Mouse (Mus musculus) intestine, embryonic 15.5 days (tissue): ENCODE results near the gene Josd1. TPM values are rescaled to one million over a fixed set of nuclear protein-coding genes. Genes with fewer than 3 reads are reported as not detected.

ENCODE experiments used
- ATAC-seq: fragments of 200-750 bp; cut with Nextera tagmentation; 2 replicates; pipeline ENCODE4 v1.8.0; 2017; ENCODE audit warnings: moderate TSS enrichment, moderate library complexity
- H3K27ac ChIP-seq: fragments of 300-500 bp; sonication (generic); 2 replicates; pipeline ENCODE4 v1.5.1; 2015; ENCODE audit warnings: mild to moderate bottlenecking, inconsistent platforms
- H3K27me3 ChIP-seq: fragments of 300-500 bp; sonication (generic); replicated peaks from 2 replicates; pipeline ENCODE4 v1.6.1; 2015; ENCODE audit warnings: inconsistent platforms
- H3K36me3 ChIP-seq: fragments of 300-500 bp; sonication (generic); 2 replicates; pipeline ENCODE4 v1.6.1; 2015; ENCODE audit warnings: inconsistent platforms
- H3K4me1 ChIP-seq: fragments of 300-500 bp; sonication (generic); replicated peaks from 2 replicates; pipeline ENCODE4 v1.6.1; 2015; ENCODE audit warnings: inconsistent platforms
- H3K4me2 ChIP-seq: fragments of 300-500 bp; sonication (generic); replicated peaks from 2 replicates; pipeline ENCODE4 v1.6.1; 2015; ENCODE audit warnings: mild to moderate bottlenecking, inconsistent platforms
- H3K4me3 ChIP-seq: fragments of 300-500 bp; sonication (generic); replicated peaks from 2 replicates; pipeline ENCODE4 v1.5.1; 2015; ENCODE audit warnings: inconsistent platforms
- H3K9ac ChIP-seq: fragments of 300-500 bp; sonication (generic); 2 replicates; pipeline ENCODE4 v1.6.1; 2015; ENCODE audit warnings: inconsistent platforms
- H3K9me3 ChIP-seq: fragments of 300-500 bp; sonication (generic); 2 replicates; pipeline ENCODE4 v1.6.1; 2016; ENCODE audit warnings: inconsistent platforms
- WGBS: fragments of 180-500 bp; shearing (Covaris S2); methylation state at CpG from one replicate; pipeline ENCODE4 v1.1.7; 2015; 5-methylcytosine and 5-hydroxymethylcytosine counted together
- polyA plus RNA-seq: library from polyadenylated mRNA; unstranded; fragments of >200 nt; fragmentation: Nextera tagmentation; extraction: Ambion mirVana; gene quantifications from 2 replicates; pipeline ENCODE4 v1.2.1, GENCODE M21; 2015

Gene Josd1
- 18.7 and 19.4 TPM in 2 replicates for polyA plus RNA-seq

DNA sequence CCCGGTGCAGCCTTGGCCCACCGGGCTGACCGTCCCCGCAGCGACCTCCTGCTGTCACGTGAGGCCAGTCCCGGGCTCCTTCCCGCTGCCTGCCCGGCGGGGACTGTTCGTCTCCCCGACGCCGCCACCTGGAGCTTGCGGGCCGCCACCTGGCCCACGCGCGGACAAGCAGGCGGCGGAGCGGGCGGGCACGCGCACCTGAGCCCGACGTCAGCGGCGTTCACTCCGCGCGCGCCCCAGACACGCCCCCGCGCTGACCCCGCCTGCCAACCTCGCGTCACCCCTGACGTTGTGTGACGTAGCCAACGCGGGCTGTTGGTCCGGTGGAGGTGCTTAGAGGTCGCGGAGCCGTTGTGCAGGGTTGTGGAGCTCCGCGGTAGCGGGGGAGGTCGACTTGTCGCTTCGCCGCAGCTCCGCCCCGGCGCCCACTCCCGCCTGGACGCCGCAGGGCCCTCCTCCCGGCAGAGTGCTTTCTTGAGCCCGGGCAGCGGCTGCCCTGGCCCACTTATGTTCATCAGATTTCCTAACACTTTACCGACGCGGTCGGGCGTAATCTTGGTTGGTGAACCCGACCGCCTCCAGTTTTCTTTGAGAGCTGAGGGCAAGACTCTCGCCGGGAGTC is at the start of gene Josd1:
Gene Josd1, minus strand, starts transcription at position 274 of the 622 bp plus-strand sequence.
- Histone ChIP-seq H3K27ac (peak within 1 kb of the TSS; percentile 96), H3K4me2 (peak within 1 kb of the TSS; percentile 75), H3K9ac (peak within 1 kb of the TSS; percentile 91), H3K36me3 (no peaks in the 10 kb centered on the region), H3K27me3 (no peaks in the 10 kb centered on the region), H3K9me3 (no peaks in the 10 kb centered on the region), H3K4me1 (peaks cover 52% of the 10 kb centered on the region), H3K4me3 (peak within 1 kb of the TSS; percentile 96)
- under 1% methylated on average over 72 of the region's 72 CpGs for WGBS
- ATAC-seq = peak; percentile 79

- Histone ChIP-seq H3K36me3 (peaks cover 42% of the 10 kb centered on the region), H3K4me2 (no peak overlapping the region)
- 86% methylated on average over 8 of the region's 8 CpGs for WGBS
Measured at GRCm38 (mm10) chr15:79734311-79734710, 46.6 kb upstream of the Josd1 start.

DNA sequence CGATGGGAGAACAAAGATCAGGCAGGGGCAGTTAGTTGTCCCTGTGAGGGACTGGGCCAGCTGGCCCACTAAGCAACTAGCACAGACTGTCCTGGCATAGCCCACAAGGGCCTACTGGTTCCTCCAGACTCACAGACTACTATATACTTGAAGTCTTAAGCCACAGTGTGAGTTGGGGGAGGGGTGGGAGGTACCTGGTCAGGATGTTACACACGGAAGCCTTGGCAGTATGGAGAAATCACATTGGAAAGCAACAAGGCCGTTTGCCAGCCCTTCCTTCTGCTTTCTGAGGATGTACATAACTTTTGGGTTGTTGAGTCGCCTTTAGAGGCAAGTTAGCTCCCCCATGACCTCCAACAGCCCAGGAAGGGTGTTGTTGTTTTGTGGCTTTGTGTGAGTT is 45.9 kb upstream of the Josd1 start:
- WGBS = 75% methylated on average over 4 of the region's 4 CpGs
- Histone ChIP-seq H3K27ac (no peak overlapping the region), H3K9ac (no peak overlapping the region), H3K27me3 (no peaks in the 10 kb centered on the region), H3K4me1 (peaks cover 3% of the 10 kb centered on the region; the same call in 1 of the 2 replicates), H3K36me3 (peaks cover 39% of the 10 kb centered on the region), H3K4me3 (no peak overlapping the region), H3K9me3 (no peaks in the 10 kb centered on the region), H3K4me2 (no peak overlapping the region)
- no peak for ATAC-seq

More at GRCm38 (mm10) chr15:79734311-79734710, 46.6 kb upstream of the Josd1 start:
- Histone ChIP-seq H3K4me1 (peaks cover 5% of the 10 kb centered on the region; the same call in 1 of the 2 replicates), H3K9me3 (no peaks in the 10 kb centered on the region), H3K4me3 (no peak overlapping the region), H3K27ac (no peak overlapping the region), H3K9ac (no peak overlapping the region), H3K27me3 (no peaks in the 10 kb centered on the region)
- ATAC-seq = no peak

DNA sequence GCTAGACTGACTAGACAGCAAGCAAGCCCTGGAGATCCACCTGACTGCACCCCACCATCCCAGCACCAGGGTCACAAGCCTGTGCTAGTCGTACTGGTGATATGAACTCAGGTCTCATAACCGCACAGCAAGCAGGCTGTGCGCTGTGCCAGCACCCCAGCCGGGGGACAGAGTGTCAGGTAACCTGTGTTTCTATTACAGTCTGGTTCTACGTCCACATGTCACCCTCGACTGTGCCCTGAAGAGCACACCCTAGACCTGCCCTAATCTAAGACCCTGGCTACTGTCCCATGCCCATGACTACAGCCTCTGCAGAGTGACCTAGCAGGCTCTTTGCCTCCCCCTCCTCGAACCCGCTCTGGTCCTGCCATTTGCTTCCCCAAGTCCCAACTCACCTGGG is 45.5 kb upstream of the Josd1 start:
- no peak overlapping the region for H3K4me2 ChIP-seq
- WGBS = 93% methylated on average over 8 of the region's 8 CpGs
- no peak overlapping the region for H3K27ac ChIP-seq
- no peaks in the 10 kb centered on the region for H3K27me3 ChIP-seq
- ATAC-seq = no peak
- no peaks in the 10 kb centered on the region for H3K9me3 ChIP-seq
- no peak overlapping the region for H3K9ac ChIP-seq
- peaks cover 3% of the 10 kb centered on the region; the same call in 1 of the 2 replicates for H3K4me1 ChIP-seq
- no peak overlapping the region for H3K4me3 ChIP-seq
- H3K36me3 ChIP-seq = peaks cover 36% of the 10 kb centered on the region

DNA sequence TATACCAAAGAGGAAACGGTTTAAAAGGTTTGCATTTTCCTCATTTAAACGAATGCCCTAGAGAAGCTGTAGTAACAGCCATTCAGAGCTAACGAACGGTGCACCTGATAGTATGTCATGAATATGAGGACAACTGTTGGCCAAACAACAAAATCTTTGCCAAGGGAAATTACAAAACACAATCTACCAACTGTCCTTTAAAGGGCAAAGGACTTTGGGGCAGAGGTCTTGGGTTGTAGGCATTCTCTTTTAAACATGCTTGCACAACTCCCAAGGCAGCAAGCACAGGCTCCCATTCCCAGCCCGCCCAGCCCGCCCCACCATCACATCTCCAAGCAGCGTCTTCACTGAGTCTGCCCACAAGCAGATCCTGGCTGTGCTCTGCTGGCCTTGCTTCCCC is 43.8 kb upstream of the Josd1 start:
- Histone ChIP-seq H3K27ac (no peak overlapping the region), H3K27me3 (no peaks in the 10 kb centered on the region), H3K4me2 (no peak overlapping the region), H3K9me3 (no peaks in the 10 kb centered on the region), H3K4me1 (no peaks in the 10 kb centered on the region; the same call in 1 of the 2 replicates), H3K4me3 (no peak overlapping the region), H3K9ac (no peak overlapping the region), H3K36me3 (peaks cover 38% of the 10 kb centered on the region)
- WGBS = 84% methylated on average over 7 of the region's 7 CpGs
- no peak for ATAC-seq

GRCm38 (mm10) chr15:79728731-79729388 is 41.1 kb upstream of the Josd1 start:
- peaks cover 39% of the 10 kb centered on the region for H3K36me3 ChIP-seq
- ATAC-seq = peak; percentile 67
- WGBS = 63% methylated on average over 10 of the region's 10 CpGs

DNA sequence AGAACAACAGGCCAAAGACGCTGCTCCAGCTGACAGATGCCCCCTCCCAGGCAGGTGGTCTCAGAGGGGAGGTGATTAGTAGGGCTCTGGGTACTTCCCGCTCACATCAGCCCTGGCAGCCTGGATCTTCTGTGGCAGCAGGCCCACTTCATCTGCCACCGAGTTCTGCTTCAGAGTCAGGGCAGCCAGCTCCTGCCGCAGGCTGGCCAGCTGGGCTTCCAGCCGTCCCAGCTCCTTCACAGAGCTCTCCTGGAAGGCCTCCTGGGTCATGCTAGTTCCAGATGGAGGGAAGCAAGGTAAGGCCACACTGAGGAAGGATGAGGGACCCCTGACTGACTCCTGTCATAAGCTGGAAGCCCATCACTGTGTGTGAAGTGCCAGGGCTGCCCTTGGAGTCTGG is 40.6 kb upstream of the Josd1 start:
- 75% methylated on average over 5 of the region's 5 CpGs for WGBS
- peaks cover 34% of the 10 kb centered on the region for H3K36me3 ChIP-seq

More at GRCm38 (mm10) chr15:79728731-79729388, 41.1 kb upstream of the Josd1 start:
- Histone ChIP-seq H3K4me3 (no peak overlapping the region), H3K9ac (no peak overlapping the region), H3K4me1 (no peaks in the 10 kb centered on the region; the same call in 1 of the 2 replicates), H3K27ac (no peak overlapping the region), H3K9me3 (no peaks in the 10 kb centered on the region), H3K4me2 (no peak overlapping the region), H3K27me3 (no peaks in the 10 kb centered on the region)

GRCm38 (mm10) chr15:79727840-79728239 is 40.1 kb upstream of the Josd1 start:
- peaks cover 31% of the 10 kb centered on the region for H3K36me3 ChIP-seq
- H3K27me3 ChIP-seq = no peaks in the 10 kb centered on the region
- no peak overlapping the region for H3K4me2 ChIP-seq
- no peak overlapping the region for H3K27ac ChIP-seq
- H3K4me1 ChIP-seq = no peaks in the 10 kb centered on the region; the same call in 1 of the 2 replicates
- H3K4me3 ChIP-seq = no peak overlapping the region
- no peaks in the 10 kb centered on the region for H3K9me3 ChIP-seq
- WGBS = 95% methylated on average over 6 of the region's 6 CpGs
- no peak overlapping the region for H3K9ac ChIP-seq
- no peak for ATAC-seq

More for the DNA sequence above, 40.6 kb upstream of the Josd1 start:
- Histone ChIP-seq H3K27me3 (no peaks in the 10 kb centered on the region), H3K4me2 (no peak overlapping the region), H3K9me3 (no peaks in the 10 kb centered on the region), H3K4me1 (no peaks in the 10 kb centered on the region; the same call in 1 of the 2 replicates), H3K4me3 (no peak overlapping the region), H3K9ac (no peak overlapping the region), H3K27ac (no peak overlapping the region)
- no peak for ATAC-seq

DNA sequence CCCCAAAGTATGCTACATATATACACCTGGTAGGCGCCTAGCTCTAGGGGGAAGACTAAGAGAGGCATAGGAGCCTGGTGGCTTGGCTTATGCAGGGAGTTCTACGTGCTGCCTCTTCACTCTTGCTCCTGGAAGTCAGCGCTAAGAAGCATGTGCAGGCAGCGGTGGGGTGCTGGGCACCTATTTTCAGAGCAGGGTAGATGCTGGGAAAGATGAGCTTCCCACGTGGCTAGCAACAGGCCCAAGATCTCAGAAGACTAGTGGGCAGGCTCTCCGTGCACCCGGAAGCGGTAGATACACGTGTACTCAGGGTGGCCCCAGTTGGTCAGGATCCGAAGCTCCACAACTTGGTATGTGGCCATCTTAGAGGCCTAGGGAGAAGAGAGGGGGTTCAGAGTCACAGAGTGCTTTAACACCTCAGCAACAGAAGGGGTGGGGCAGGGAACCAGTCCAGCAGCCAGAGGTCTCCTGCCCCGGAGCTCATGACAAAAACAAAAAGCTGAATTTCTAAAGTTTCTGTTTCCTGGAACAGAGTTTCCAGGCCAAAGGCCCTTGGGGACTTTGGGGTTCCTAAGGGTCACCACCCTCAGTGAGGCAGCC is 37.6 kb upstream of the Josd1 start:
- H3K36me3 ChIP-seq = peaks cover 35% of the 10 kb centered on the region; the same call in 1 of the 2 replicates
- H3K4me1 ChIP-seq = no peaks in the 10 kb centered on the region; the same call in 1 of the 2 replicates
- H3K27ac ChIP-seq = no peak overlapping the region
- WGBS = 90% methylated on average over 11 of the region's 11 CpGs
- no peak overlapping the region for H3K4me3 ChIP-seq
- no peaks in the 10 kb centered on the region for H3K27me3 ChIP-seq
- no peak overlapping the region for H3K4me2 ChIP-seq
- H3K9ac ChIP-seq = no peak overlapping the region; the same call in 1 of the 2 replicates
- H3K9me3 ChIP-seq = no peaks in the 10 kb centered on the region
- no peak for ATAC-seq

DNA sequence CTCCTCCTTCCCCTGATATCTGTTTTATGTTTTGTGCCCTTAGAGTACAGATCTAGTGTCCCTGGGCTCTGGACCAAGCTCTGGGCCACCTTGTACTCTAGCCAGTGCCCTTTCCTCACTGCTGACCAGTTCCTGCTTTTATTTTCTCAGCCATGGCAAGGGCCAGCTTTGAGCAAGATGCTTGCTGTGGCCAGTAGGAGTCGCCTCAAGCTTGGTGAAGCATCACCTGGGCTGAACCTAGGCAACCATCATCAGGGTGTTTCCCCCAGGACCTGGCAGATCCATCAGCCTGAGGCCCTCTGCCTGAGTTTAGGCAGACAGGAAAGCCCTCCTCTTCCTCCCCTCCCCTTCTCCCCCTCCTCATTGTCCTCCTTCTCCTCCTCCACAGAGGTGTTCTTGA is 35.7 kb upstream of the Josd1 start:
- H3K4me1 ChIP-seq = no peaks in the 10 kb centered on the region; the same call in 1 of the 2 replicates
- 21% methylated on average over 1 of the region's 1 CpGs for WGBS
- H3K9me3 ChIP-seq = no peaks in the 10 kb centered on the region
- no peak overlapping the region for H3K4me2 ChIP-seq
- H3K9ac ChIP-seq = no peak overlapping the region
- H3K36me3 ChIP-seq = peaks cover 36% of the 10 kb centered on the region
- H3K4me3 ChIP-seq = no peak overlapping the region
- H3K27ac ChIP-seq = no peak overlapping the region
- no peak for ATAC-seq
- H3K27me3 ChIP-seq = no peaks in the 10 kb centered on the region

DNA sequence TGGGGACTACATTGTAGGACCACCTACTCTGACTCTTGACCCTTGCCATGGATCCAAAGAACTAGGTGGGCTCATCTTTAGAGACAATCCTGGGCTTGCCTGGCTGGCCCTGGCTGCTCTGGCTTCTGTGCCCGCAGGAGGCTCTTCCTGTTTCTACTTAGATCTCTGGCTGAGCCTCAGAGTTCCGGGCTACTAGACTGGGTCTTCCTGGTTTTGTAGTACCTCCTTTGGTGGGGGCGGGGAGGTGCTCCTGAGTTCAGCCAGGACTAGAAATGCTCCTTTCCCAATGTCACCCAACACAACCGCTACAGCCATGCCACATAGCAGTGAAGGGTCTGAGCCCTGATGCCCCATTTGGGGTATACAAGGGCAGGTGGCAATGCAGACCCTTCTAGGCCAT is 33.1 kb upstream of the Josd1 start:
- 89% methylated on average over 4 of the region's 4 CpGs for WGBS
- Histone ChIP-seq H3K4me3 (no peak overlapping the region), H3K4me1 (no peaks in the 10 kb centered on the region), H3K4me2 (no peak overlapping the region), H3K36me3 (peaks cover 31% of the 10 kb centered on the region), H3K27ac (no peak overlapping the region), H3K27me3 (no peaks in the 10 kb centered on the region), H3K9me3 (no peaks in the 10 kb centered on the region), H3K9ac (no peak overlapping the region)
- ATAC-seq = no peak

GRCm38 (mm10) chr15:79720267-79720666 is 32.5 kb upstream of the Josd1 start:
- Histone ChIP-seq H3K4me2 (no peak overlapping the region), H3K36me3 (peaks cover 33% of the 10 kb centered on the region), H3K27ac (no peak overlapping the region), H3K4me1 (no peaks in the 10 kb centered on the region), H3K27me3 (no peaks in the 10 kb centered on the region), H3K4me3 (no peak overlapping the region), H3K9ac (no peak overlapping the region), H3K9me3 (no peaks in the 10 kb centered on the region)
- no peak for ATAC-seq
- WGBS = 88% methylated on average over 8 of the region's 8 CpGs
